Mouse (Mus musculus): ENCODE results near the gene Zfp664.

GRCm38 (mm10) chr5:124840669-124841068, 21.8 kb upstream of the Zfp664 start:
- TF ChIP-seq POLR2A (IDR thresholded peaks at IDR 0.05; ENCODE audit: insufficient read length, low read depth) = no peak
- no peak for TF ChIP-seq USF1 (IDR thresholded peaks at IDR 0.05; ENCODE audit: low read depth)
- TF ChIP-seq MAX (IDR thresholded peaks at IDR 0.05; ENCODE audit: low read depth) = no peak
- TF ChIP-seq TCF12 (IDR thresholded peaks at IDR 0.05; ENCODE audit: insufficient read depth, poor library complexity, severe bottlenecking) = no peak
- no peak for TF ChIP-seq E2F4 (IDR thresholded peaks at IDR 0.05; ENCODE audit: insufficient read depth)
- TF ChIP-seq MYOG (IDR thresholded peaks at IDR 0.05; ENCODE audit: control insufficient read depth in 1 of 3, insufficient read depth in 1 of 3, insufficient read length in 2 of 3, low read depth in 2 of 3) = no peak
